ENCODE assay signal across 8 mouse cellular contexts in genomic region chr13:55322130-55322825, GRCm38 (mm10). TPM values are rescaled to one million over a fixed set of nuclear protein-coding genes. Genes with fewer than 3 reads are reported as not detected.
DNase-seq lines count a peak whose midpoint lies in the region; ATAC-seq and TF ChIP-seq lines count a peak whose summit lies in the region.

No protein-coding gene starts in this region.

- peak overlapping the region; percentile 89 for H3K4me2 ChIP-seq in hindbrain, postnatal 0 days (ENCODE audit: low read depth, low read length)
- peak overlapping the region; percentile 99 for H3K4me2 ChIP-seq in liver, embryonic 13.5 days

- peak; percentile 91 for DNase-seq in heart, adult 11 months
- no peak for DNase-seq in heart, postnatal 25 days (ENCODE audit: low spot score)
- DNase-seq in hindbrain, postnatal 0 days (ENCODE audit: low spot score): peak; percentile 78
- DNase-seq in liver, embryonic 13.5 days: peak; percentile 36
- DNase-seq in naive thymus-derived CD4-positive, alpha-beta T cell, adult 2 months (ENCODE audit: low read depth): peak; percentile 66
- DNase-seq in gastrocnemius, adult 18-20 months (ENCODE audit: low spot score): no peak

- H3K9ac ChIP-seq in hindbrain, postnatal 0 days (replicated peaks; ENCODE audit: low read length): peak overlapping the region; percentile 90
- peak overlapping the region; percentile 96 for H3K9ac ChIP-seq in liver, embryonic 13.5 days

- no peaks in the 10 kb centered on the region for H3K27me3 ChIP-seq in hindbrain, postnatal 0 days (ENCODE audit: insufficient read depth, low read length)
- H3K27me3 ChIP-seq in liver, embryonic 13.5 days: no peaks in the 10 kb centered on the region

- no peak for ATAC-seq in hindbrain, postnatal 0 days
- peak; percentile 31 for ATAC-seq in liver, embryonic 13.5 days (ENCODE audit: low read depth)

- intact Hi-C loops in heart, postnatal 25 days (cut with DNase I): no loop called here

- no peaks in the 10 kb centered on the region for H3K9me3 ChIP-seq in hindbrain, postnatal 0 days (ENCODE audit: low read length)
- H3K9me3 ChIP-seq in liver, embryonic 13.5 days (replicated peaks): no peaks in the 10 kb centered on the region

- H3K4me1 ChIP-seq in bone marrow, adult 2 months (ENCODE audit: control insufficient read depth, insufficient read depth, low read length): peaks cover 9% of the 10 kb centered on the region
- H3K4me1 ChIP-seq in embryonic fibroblast, embryonic 13.5 days (ENCODE audit: control insufficient read depth, insufficient read depth, low read length): peaks cover 8% of the 10 kb centered on the region; the same call in 1 of the 2 replicates
- peaks cover 3% of the 10 kb centered on the region for H3K4me1 ChIP-seq in hindbrain, postnatal 0 days (ENCODE audit: insufficient read depth, low read length)
- peaks cover 65% of the 10 kb centered on the region for H3K4me1 ChIP-seq in liver, embryonic 13.5 days (replicated peaks)

- H3K4me3 ChIP-seq in bone marrow, adult 2 months (replicated peaks; ENCODE audit: control insufficient read depth, low read depth, low read length): peak overlapping the region; percentile 97
- H3K4me3 ChIP-seq in embryonic fibroblast, embryonic 13.5 days (ENCODE audit: insufficient read depth, low read length): peak overlapping the region; percentile 96
- H3K4me3 ChIP-seq in hindbrain, postnatal 0 days (ENCODE audit: low read length): peak overlapping the region; percentile 89
- peak overlapping the region; percentile 92 for H3K4me3 ChIP-seq in liver, embryonic 13.5 days (replicated peaks)

- H3K27ac ChIP-seq in bone marrow, adult 2 months (ENCODE audit: control insufficient read depth, insufficient read depth, low read depth, low read length, poor library complexity): peak overlapping the region; percentile 82
- peak overlapping the region; percentile 77 for H3K27ac ChIP-seq in embryonic fibroblast, embryonic 13.5 days (ENCODE audit: insufficient read depth, low read length)
- H3K27ac ChIP-seq in hindbrain, postnatal 0 days: peak overlapping the region; percentile 75
- peak overlapping the region; percentile 87 for H3K27ac ChIP-seq in liver, embryonic 13.5 days

- under 1% methylated on average over 31 of the region's 31 CpGs for WGBS in bone marrow, adult 2 months
- WGBS in hindbrain, postnatal 0 days: 1% methylated on average over 31 of the region's 31 CpGs
- WGBS in liver, embryonic 13.5 days (ENCODE audit: insufficient replicate concordance): under 1% methylated on average over 31 of the region's 31 CpGs

- H3K36me3 ChIP-seq in hindbrain, postnatal 0 days (ENCODE audit: insufficient read depth, low read length): peaks cover 19% of the 10 kb centered on the region
- H3K36me3 ChIP-seq in liver, embryonic 13.5 days: peaks cover 72% of the 10 kb centered on the region

- TF ChIP-seq POLR2A in bone marrow, adult 2 months (IDR thresholded peaks at IDR 0.05; ENCODE audit: borderline replicate concordance, control insufficient read depth, low read depth, low read length): no peak
- no peak for TF ChIP-seq POLR2A in embryonic fibroblast, embryonic 13.5 days (IDR thresholded peaks at IDR 0.05; ENCODE audit: low read depth, low read length)

- peak; percentile 41; the same call in 1 of the 2 replicates for TF ChIP-seq CTCF in bone marrow, adult 2 months (IDR thresholded peaks at IDR 0.05; ENCODE audit: control insufficient read depth, insufficient read depth, low read length)
- no peak for TF ChIP-seq CTCF in embryonic fibroblast, embryonic 13.5 days (IDR thresholded peaks at IDR 0.05; ENCODE audit: borderline replicate concordance, insufficient read depth, low read length)
- peak; percentile 66 for TF ChIP-seq CTCF in hindbrain, postnatal 0 days (IDR thresholded peaks at IDR 0.05; ENCODE audit: low read depth)

RNA-seq across cellular contexts. Expression of gene Rab24, which starts 0.5 kb away (rescaled TPM):
- total RNA-seq in heart, postnatal 25 days (2021): 10 to 100 TPM; 36.6 to 37.0 TPM
- 119 and 194 TPM in 2 replicates for polyA plus RNA-seq in bone marrow, adult 2 months (2011; ENCODE audit: insufficient read depth, insufficient read length, low replicate concordance, missing spikeins)
- 41.4 and 48.0 TPM in 2 replicates for polyA plus RNA-seq in embryonic fibroblast, embryonic 13.5 days (2011; ENCODE audit: insufficient read length, low read depth, missing spikeins)
- 65.3 and 78.8 TPM in 2 replicates for total RNA-seq in hindbrain, postnatal 0 days (2014; rRNA removed)
- polyA plus RNA-seq in hindbrain, postnatal 0 days (2015; fragmentation: Nextera tagmentation; extraction: Ambion mirVana): 84.7 and 89.4 TPM in 2 replicates
- polyA plus RNA-seq in liver, embryonic 13.5 days (2015; fragmentation: Nextera tagmentation; extraction: Ambion mirVana): 38.0 and 45.0 TPM in 2 replicates
- total RNA-seq in gastrocnemius, adult 18-20 months (2021): 10 to 100 TPM; 31.7 to 32.3 TPM

RNA-seq across cellular contexts. Expression of gene Prelid1, which starts 2.0 kb away (rescaled TPM):
- 10 to 100 TPM; 49.8 to 52.9 TPM for total RNA-seq in heart, postnatal 25 days (2021)
- 74.2 and 109 TPM in 2 replicates for polyA plus RNA-seq in bone marrow, adult 2 months (2011; ENCODE audit: insufficient read depth, insufficient read length, low replicate concordance, missing spikeins)
- polyA plus RNA-seq in embryonic fibroblast, embryonic 13.5 days (2011; ENCODE audit: insufficient read length, low read depth, missing spikeins): 267 and 295 TPM in 2 replicates
- 197 and 213 TPM in 2 replicates for total RNA-seq in hindbrain, postnatal 0 days (2014; rRNA removed)
- 309 and 327 TPM in 2 replicates for polyA plus RNA-seq in hindbrain, postnatal 0 days (2015; fragmentation: Nextera tagmentation; extraction: Ambion mirVana)
- polyA plus RNA-seq in liver, embryonic 13.5 days (2015; fragmentation: Nextera tagmentation; extraction: Ambion mirVana): 234 and 240 TPM in 2 replicates
- 10 to 100 TPM; 14.9 to 18.1 TPM for total RNA-seq in gastrocnemius, adult 18-20 months (2021)

RNA-seq across cellular contexts. Expression of gene Mxd3, which starts 7.3 kb away (rescaled TPM):
- under 1 TPM; 0.36 to 0.65 TPM for total RNA-seq in heart, postnatal 25 days (2021)
- 46.2 and 59.0 TPM in 2 replicates for polyA plus RNA-seq in bone marrow, adult 2 months (2011; ENCODE audit: insufficient read depth, insufficient read length, low replicate concordance, missing spikeins)
- polyA plus RNA-seq in embryonic fibroblast, embryonic 13.5 days (2011; ENCODE audit: insufficient read length, low read depth, missing spikeins): 9.5 and 19.0 TPM in 2 replicates
- 16.3 and 16.8 TPM in 2 replicates for total RNA-seq in hindbrain, postnatal 0 days (2014; rRNA removed)
- 11.2 and 11.7 TPM in 2 replicates for polyA plus RNA-seq in hindbrain, postnatal 0 days (2015; fragmentation: Nextera tagmentation; extraction: Ambion mirVana)
- 22.0 and 23.0 TPM in 2 replicates for polyA plus RNA-seq in liver, embryonic 13.5 days (2015; fragmentation: Nextera tagmentation; extraction: Ambion mirVana)
- total RNA-seq in gastrocnemius, adult 18-20 months (2021): not detected

RNA-seq across cellular contexts. Expression of gene Lman2, which starts 40.3 kb away (rescaled TPM):
- total RNA-seq in heart, postnatal 25 days (2021): 10 to 100 TPM; 49.1 to 49.8 TPM
- polyA plus RNA-seq in bone marrow, adult 2 months (2011; ENCODE audit: insufficient read depth, insufficient read length, low replicate concordance, missing spikeins): 31.3 and 50.1 TPM in 2 replicates
- polyA plus RNA-seq in embryonic fibroblast, embryonic 13.5 days (2011; ENCODE audit: insufficient read length, low read depth, missing spikeins): 66.9 and 70.7 TPM in 2 replicates
- total RNA-seq in hindbrain, postnatal 0 days (2014; rRNA removed): 60.7 and 72.2 TPM in 2 replicates
- 36.4 and 37.0 TPM in 2 replicates for polyA plus RNA-seq in hindbrain, postnatal 0 days (2015; fragmentation: Nextera tagmentation; extraction: Ambion mirVana)
- polyA plus RNA-seq in liver, embryonic 13.5 days (2015; fragmentation: Nextera tagmentation; extraction: Ambion mirVana): 59.1 and 65.6 TPM in 2 replicates
- total RNA-seq in gastrocnemius, adult 18-20 months (2021): 10 to 100 TPM; 33.0 to 38.9 TPM

RNA-seq across cellular contexts. Expression of gene Rgs14, which starts 47.3 kb away (rescaled TPM):
- under 1 TPM; 0.50 to 0.57 TPM for total RNA-seq in heart, postnatal 25 days (2021)
- polyA plus RNA-seq in bone marrow, adult 2 months (2011; ENCODE audit: insufficient read depth, insufficient read length, low replicate concordance, missing spikeins): 20.6 and 51.6 TPM in 2 replicates
- polyA plus RNA-seq in embryonic fibroblast, embryonic 13.5 days (2011; ENCODE audit: insufficient read length, low read depth, missing spikeins): not detected in 2 replicates
- total RNA-seq in hindbrain, postnatal 0 days (2014; rRNA removed): 0.36 and 0.78 TPM in 2 replicates
- polyA plus RNA-seq in hindbrain, postnatal 0 days (2015; fragmentation: Nextera tagmentation; extraction: Ambion mirVana): 0.69 and 0.76 TPM in 2 replicates
- polyA plus RNA-seq in liver, embryonic 13.5 days (2015; fragmentation: Nextera tagmentation; extraction: Ambion mirVana): 1.4 and 1.8 TPM in 2 replicates
- under 1 TPM; 0.24 to 0.43 TPM for total RNA-seq in gastrocnemius, adult 18-20 months (2021)

Comparison
In these comparisons a context has a peak if more than half of its experiments do, and no peak if none do; other contexts are left out.
1. DNase-seq: peak in heart, adult 11 months (single experiment), hindbrain, postnatal 0 days (single experiment), liver, embryonic 13.5 days (single experiment) and naive thymus-derived CD4-positive, alpha-beta T cell, adult 2 months (single experiment); none in heart, postnatal 25 days (single experiment) and gastrocnemius, adult 18-20 months (single experiment).
2. Peak in every context shown above with its lines, with median percentiles within 50 percentile points of each other: H3K27ac ChIP-seq and H3K4me3 ChIP-seq.